Mouse (Mus musculus): ENCODE data around the gene Swap70.

Swap70 gene

DNA sequence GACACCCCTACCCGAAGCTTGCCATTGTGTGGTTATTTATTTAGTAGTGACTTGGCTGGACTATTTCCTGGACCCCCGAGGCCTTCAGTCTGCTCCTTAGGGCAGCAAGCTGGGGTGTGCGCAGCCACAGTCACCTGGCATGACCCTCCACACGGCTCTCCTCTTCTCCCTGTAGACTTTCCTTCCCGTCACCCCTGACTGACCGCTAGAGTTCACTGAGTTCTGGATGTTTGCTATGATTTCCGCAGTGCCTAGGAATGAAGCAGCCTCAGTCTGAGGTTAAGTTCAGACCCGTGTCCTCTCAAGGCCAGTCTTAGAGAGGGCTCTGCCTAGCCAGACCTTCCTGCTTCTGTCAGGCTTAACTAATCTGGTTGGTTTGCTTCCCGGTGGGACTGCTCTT is 50.3 kb downstream of the Swap70 start:
- no peak for DNase-seq (ENCODE audit: low spot score)

DNA sequence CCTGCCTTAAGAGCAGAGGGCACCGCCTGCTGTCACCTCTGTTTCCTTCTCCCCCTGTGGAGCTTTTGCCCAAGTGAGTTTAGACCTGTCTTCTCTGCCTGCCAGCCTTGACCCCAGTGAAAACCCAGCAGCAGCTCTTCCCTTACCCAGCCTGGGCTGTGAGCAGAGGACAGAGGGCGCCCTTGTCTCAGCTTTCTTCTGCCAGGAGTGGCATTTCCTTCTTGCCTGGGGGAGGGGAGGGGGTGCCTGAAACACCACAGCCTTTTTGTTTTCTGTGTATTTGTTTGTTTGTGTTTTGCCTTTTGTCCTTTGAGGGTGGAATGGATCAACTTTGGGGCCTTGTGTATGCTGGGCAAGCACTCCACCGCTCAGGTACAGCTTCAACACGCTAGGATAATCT is 50.9 kb downstream of the Swap70 start:
- DNase-seq (ENCODE audit: low spot score) = no peak

DNA sequence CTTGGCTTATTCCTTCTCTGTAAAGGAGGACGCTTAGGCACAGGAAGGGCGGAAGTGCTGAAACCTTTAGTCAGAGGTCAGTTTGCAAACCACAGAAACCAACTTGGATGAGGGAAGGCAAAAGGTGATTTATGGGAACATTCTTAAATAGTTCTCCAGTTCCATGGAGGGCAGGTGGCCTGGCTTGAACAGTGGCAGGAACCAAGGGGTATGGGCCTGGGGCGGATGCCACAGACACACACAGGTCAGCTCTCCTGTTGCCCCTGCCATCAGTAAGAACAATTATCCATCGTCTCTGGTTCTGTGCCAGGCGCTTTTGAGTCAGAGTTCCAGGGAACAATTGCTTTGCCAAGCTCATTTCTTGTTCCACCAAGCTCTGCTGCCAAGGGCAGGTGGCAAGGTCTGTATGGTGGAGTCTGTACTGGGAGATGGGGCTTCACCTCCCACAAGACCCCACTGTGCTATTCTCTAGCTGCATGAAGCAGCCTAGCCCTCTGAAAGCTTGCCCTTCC is 56.3 kb downstream of the Swap70 start:
- no peak for DNase-seq (ENCODE audit: low spot score)

DNA sequence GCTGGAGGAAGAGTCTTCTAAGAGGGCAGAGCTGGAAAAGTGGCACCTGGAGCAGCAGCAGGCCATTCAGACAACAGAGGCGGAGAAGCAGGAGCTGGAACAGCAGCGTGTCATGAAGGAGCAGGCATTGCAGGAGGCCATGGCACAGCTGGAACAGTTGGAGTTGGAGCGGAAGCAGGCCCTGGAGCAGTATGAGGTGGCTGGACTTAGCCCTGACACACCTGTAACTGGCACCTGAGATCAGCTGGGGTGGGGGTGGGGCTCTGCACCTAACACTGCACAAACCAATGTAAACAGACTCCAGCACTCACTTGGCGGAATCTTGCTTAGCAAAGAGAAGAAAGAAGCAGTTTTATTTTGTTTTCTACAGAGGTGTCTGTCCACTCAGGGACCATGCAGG is 57.7 kb downstream of the Swap70 start:
- DNase-seq (ENCODE audit: low spot score) = no peak

DNA sequence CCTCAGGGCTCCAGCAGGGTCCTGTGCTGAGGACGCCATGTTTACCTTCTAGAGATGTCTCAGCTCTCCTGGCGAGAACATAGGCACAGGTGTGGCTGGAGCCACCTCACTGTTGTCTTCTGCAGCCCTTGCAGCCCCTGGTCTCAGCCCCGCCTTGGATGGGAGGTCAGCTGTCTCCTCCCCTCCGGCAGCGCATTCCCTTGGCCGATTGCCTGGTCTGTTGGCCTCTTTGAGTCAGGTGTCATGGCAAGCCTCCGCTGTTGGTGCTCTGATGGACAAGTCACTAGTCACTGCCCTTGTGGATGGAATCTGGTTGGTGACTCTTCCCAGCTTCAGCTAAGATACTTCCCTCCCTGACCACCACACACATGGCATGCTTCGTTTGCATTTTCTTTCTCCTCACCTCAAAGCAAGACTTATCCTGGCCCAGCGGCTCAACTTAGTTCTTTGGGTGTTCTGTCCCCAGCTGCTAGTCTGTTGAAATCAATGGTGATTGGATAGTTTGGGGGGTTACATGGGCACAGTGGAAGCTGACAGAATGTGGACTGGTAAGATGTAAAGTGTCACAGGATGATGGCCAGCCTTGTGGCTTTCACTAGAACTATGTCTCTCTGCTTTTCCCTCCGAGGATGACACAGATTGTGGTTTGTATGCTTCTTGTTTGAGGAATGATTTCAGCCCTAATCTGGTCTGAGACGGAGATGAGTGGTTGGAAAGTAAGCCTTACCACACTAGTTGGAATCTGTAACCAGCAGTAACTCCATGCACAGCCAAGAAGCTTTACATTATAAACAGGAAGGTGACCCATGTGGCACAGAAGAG is 60.1 kb downstream of the Swap70 start:
- DNase-seq (ENCODE audit: low spot score) = no peak

GRCm38 (mm10) chr7:110282797-110283196 is 61.3 kb downstream of the Swap70 start:
- no peak for DNase-seq (ENCODE audit: low spot score)

GRCm38 (mm10) chr7:110283484-110284275 is 62.2 kb downstream of the Swap70 start:
- no peak for DNase-seq (ENCODE audit: low spot score)

DNA sequence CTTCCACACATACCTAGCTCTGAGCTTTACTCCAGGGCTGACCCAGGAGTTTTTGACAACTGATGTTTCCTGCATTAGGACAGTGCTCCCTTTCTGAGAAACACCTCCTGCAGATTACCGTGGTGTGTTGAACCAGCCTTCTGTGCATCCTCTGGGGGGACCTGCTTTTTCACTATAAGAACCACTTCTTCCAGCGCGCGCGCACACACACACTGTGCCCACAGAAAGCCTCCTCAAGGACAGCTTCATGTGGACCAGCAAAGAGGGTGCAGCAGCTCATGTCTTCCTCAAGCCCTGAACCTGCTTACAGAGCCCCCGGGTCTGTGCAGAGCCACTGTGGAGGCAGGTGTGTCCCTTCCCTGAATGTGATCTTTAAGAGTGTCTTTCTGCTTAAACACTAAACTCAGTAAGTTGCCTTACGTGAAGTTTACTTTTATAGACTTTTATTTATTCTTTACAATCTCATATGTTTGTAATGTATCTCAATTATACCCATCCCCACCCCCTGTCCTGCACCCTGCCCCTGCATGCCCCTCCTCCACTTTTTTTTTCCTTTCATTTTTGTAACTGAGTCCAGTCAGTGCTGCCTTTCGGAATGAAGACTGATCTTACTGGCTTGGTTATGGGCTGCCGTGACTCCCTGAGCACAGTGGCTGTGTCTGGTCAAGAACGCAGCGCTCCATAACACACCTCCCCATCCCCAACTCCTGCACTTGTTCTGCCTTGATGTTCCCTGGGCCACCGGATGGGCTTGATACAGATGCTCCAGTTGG is 63.8 kb downstream of the Swap70 start:
- DNase-seq (ENCODE audit: low spot score) = no peak

- no peak for DNase-seq (ENCODE audit: low spot score)
Measured at GRCm38 (mm10) chr7:110285849-110286151, 64.3 kb downstream of the Swap70 start.

GRCm38 (mm10) chr7:110286198-110286732 is 64.8 kb downstream of the Swap70 start:
- no peak for DNase-seq (ENCODE audit: low spot score)

DNA sequence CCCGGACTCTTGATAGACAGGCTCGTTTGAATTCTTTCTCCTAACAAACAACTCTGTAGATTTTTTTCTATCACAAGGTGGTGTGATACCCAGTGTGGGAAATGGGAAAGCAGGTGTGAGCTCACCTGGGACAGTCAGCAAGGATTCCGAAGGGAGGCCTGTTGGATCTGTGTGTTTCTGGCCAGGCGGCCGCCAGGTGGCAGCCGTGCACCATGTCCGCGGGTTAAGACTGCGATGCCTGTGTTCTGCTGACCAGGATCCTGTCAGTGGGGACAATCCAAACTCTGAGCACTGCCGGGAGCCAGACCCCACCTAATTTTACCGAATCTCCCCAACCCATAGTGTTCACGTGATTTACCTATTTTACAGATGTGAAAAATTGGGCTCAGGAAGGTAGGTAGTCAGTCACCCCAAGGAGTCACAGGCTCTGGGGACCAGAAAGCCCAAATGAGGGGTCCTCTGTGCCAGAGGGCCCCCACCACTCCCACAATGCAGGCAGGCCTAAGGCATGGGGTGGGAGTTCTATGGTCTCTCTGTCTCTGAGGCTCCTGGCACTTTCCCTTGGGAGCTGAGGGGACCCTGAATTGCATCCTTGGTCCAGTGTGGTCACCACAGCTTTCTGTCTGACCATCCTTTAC is 65.4 kb downstream of the Swap70 start:
- DNase-seq (ENCODE audit: low spot score) = peak; percentile 83

GRCm38 (mm10) chr7:110287476-110288071 is 66.1 kb downstream of the Swap70 start:
- no peak for DNase-seq (ENCODE audit: low spot score)

DNA sequence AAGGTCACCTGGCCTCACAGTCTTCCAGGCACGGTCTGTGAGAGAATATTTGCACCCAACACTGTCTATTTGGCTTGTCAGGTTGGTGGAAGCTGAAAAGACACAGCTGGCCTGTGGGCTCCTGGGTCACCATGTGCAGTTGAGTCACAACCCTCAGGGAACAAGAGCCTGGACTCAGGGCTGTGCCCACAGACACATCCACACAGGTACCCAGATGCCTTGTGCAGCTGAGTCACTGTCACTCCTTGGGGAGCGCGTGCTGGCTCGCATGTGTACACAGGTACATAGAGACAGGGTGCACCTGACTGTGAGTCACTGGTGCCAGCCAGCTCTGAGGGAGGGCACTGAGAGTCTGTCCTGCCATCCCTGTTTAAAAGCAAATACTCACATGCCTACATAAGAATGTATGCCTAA is 66.7 kb downstream of the Swap70 start:
- peak; percentile 29 for DNase-seq (ENCODE audit: low spot score)

DNA sequence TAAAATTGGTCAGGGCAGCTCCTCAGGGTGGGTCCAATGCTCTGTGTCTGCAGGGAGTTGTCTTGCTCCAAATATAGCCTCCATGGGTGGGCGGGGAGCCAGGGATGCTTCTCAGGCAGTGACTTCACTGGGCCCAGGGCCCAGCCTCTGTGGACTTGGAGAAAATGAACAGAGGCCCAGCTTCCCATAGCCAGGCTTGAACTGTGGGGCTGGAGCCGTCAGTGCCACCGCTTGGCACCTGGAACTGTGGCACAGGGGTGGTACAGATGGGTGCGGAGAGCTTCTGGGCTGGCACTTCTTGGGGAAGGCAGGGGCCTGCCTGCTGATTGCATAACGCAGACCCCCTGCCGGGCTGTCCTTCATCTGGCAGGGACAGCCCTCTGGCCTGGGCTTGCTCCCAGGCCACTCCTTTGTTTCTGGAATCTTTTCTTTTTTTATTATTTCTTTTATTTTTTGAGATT is 67.2 kb downstream of the Swap70 start:
- peak; percentile 79 for DNase-seq (ENCODE audit: low spot score)

GRCm38 (mm10) chr7:110289647-110290046 is 68.1 kb downstream of the Swap70 start:
- no peak for DNase-seq (ENCODE audit: low spot score)

DNA sequence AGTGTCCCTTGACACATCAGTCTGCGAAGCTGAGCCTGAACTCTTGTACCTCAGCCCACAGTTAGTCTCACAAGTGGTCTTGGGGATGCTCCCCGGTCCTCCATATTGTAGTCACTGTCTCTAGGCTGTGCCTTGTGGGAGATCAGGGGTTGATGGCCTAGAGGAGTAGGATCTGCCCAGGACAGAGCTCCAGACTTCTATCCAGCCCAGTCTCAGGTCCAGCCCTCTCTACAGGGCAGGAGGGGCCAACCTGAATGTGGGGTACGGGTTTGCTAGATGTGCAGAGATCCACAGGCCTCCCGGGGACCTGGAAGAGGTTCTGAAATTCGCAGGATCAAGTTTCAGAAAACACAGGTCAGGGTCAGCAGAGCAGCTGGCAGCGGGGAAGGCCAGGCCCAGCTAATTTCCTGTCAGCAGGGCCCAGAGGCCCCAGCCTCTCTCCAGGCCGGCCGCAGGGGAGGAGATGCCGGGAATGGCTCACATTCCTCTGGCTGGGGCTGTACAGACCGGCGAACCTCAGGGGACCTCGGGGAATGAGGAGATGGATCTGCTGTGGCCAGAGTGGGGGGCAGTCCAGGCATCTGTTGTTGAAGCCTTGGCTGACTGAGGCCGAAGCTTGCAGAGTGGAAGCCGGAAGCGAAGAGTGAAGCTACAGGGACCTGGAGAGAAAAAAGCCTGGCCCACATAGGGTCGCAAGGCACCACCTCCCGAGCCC is 75.5 kb downstream of the Swap70 start:
- DNase-seq (ENCODE audit: low spot score) = peak; percentile 34

DNA sequence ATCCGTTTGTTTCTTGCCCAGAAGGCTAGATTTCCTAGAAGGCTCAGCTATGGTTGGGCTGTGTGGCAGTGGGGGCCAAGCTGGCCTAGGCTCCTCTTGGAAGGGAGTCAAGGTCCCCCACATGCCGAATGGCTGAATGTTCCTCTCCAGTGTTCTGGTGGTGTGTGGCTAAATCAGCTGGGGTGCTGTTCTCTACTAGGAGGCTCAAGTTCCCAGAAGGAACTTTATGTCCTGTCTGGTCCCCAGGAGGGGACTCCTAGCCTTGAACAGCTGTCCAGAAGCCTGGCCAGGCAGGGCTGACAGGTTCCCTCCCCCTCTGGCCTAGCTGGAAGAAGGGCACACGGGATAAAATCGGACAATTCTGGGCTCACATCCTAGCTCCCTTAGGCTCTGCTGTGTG is 76.1 kb downstream of the Swap70 start:
- no peak for DNase-seq (ENCODE audit: low spot score)

- no peak for DNase-seq (ENCODE audit: low spot score)
Measured at GRCm38 (mm10) chr7:110298090-110298489, 76.6 kb downstream of the Swap70 start.

DNA sequence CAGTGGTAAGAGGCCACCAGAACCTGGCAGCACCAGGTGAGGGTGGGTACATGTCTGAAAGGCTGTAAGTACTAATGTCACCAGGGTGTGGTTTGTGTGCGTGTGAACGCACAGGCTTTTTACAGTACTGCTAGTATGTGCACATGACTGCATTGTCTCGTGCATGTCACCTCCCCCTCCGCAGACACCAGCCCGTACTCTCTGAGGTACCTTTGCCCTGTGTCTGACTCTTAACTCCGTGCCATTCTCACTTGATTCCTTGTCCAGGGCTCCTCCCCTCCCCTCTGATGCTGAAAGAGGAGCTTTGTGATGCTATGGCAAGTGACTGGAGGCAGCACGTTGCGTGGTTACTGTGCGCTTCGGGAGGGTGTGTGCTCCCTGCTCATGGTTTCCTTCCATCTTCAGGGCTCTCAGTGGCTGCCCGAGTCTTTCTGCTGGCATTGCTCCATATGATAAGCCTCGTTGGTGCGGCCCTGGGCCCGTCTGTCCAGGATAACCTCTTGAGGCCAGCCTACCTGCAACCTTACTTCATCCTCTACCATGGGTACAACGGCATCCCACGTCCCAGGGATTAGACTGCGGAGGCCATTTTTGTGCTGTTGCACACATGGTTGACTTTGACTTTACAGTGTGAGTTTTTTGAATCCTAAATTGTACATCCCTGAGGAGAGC is 77.4 kb downstream of the Swap70 start:
- DNase-seq (ENCODE audit: low spot score) = no peak

GRCm38 (mm10) chr7:110302886-110303285 is 81.4 kb downstream of the Swap70 start:
- DNase-seq (ENCODE audit: low spot score) = no peak

Measured in urinary bladder, postnatal 25 days (tissue).